Mouse (Mus musculus): ENCODE measurements at regions not wholly inside any gene's neighbourhood (a gene's known extent, or its start where the extent isn't known, plus 50 kb on each side); places are given as distances from the start of the nearest gene placed in this dataset.

- TF ChIP-seq POLR2A (IDR thresholded peaks at IDR 0.05; ENCODE audit: insufficient read depth, low read length) (no peak), EP300 (IDR thresholded peaks at IDR 0.05; ENCODE audit: insufficient read depth, low read depth, low read length) (no peak), CTCF (IDR thresholded peaks at IDR 0.05; ENCODE audit: low read depth, low read length) (no peak)
Observed at GRCm38 (mm10) chr13:115400706-115401215, 299.0 kb upstream of the Itga1 start.

All from ES-Bruce4 (cell line).